Comparison of ENCODE assay signal across 9 mouse cellular contexts in genomic region chr14:21018977-21019376, GRCm38 (mm10). TPM values are rescaled to one million over a fixed set of nuclear protein-coding genes. Genes with fewer than 3 reads are reported as not detected.
DNase-seq lines count a peak whose midpoint lies in the region; ATAC-seq and TF ChIP-seq lines count a peak whose summit lies in the region.
"Had no signal": no experiment of that assay in that cellular context is flagged by ENCODE, and none has a peak within 500 bp of the region (broad histone marks: within the 10 kb centered on the region; RNA-seq: fewer than 3 reads in every experiment).

No protein-coding gene starts in this region.

- TF ChIP-seq EP300 in heart, postnatal 0 days (IDR thresholded peaks at IDR 0.05; ENCODE audit: low read depth), result no peak

- ATAC-seq in heart, postnatal 0 days (ENCODE audit: insufficient read depth, low read depth), result no peak

- 61% methylated on average over 3 of the region's 3 CpGs for whole genome bisulfite sequencing in heart, postnatal 0 days
- WGBS in heart, embryonic 10.5 days, result 58% methylated on average over 3 of the region's 3 CpGs
- 60% methylated on average over 3 of the region's 3 CpGs for whole genome bisulfite sequencing in thymus, adult 2 months

- no peak overlapping the region for H3K4me2 ChIP-seq in heart, postnatal 0 days (ENCODE audit: low read depth, low read length)
- H3K4me2 ChIP-seq: stomach, embryonic 15.5 days had no signal

- peak; percentile 50 for TF ChIP-seq CTCF in heart, postnatal 0 days (IDR thresholded peaks at IDR 0.05; ENCODE audit: low read depth)
- TF ChIP-seq CTCF in thymus, adult 2 months (IDR thresholded peaks at IDR 0.05; ENCODE audit: borderline replicate concordance, control insufficient read depth, extremely low read depth, insufficient read depth, low read length, poor library complexity), result no peak

- no peaks in the 10 kb centered on the region for H3K4me1 ChIP-seq in heart, postnatal 0 days (ENCODE audit: control insufficient read depth, insufficient read depth)
- H3K4me1 ChIP-seq in heart, embryonic 10.5 days, result peaks cover 5% of the 10 kb centered on the region
- no peaks in the 10 kb centered on the region for H3K4me1 ChIP-seq in thymus, adult 2 months (replicated peaks; ENCODE audit: control insufficient read depth, insufficient read depth, low read length)
- H3K4me1 ChIP-seq: stomach, embryonic 15.5 days had no signal

- DNase-seq in heart, postnatal 0 days (ENCODE audit: low spot score), result no peak
- no peak for DNase-seq in heart, embryonic 10.5 days (ENCODE audit: low spot score)
- DNase-seq in thymus, adult 2 months, result peak; percentile 22
- no peak for DNase-seq in thymus, postnatal 36 days
- peak; percentile 37 to 67 for DNase-seq in cerebellum, postnatal 14 days
- DNase-seq in layer of hippocampus, postnatal 10 days (ENCODE audit: low spot score in 2 of 2), result peak; percentile 30 to 38
- DNase-seq in adrenal gland, adult 18-20 months (ENCODE audit: low spot score in 2 of 2), result no peak
- DNase-seq in urinary bladder, adult 18-20 months (ENCODE audit: low spot score in 2 of 2), result no peak

- H3K4me3 ChIP-seq in heart, postnatal 0 days (ENCODE audit: low read depth, low read length), result no peak overlapping the region
- no peak overlapping the region for H3K4me3 ChIP-seq in heart, embryonic 10.5 days
- H3K4me3 ChIP-seq in thymus, adult 2 months (ENCODE audit: control insufficient read depth, insufficient read depth, low read length), result no peak overlapping the region
- H3K4me3 ChIP-seq: stomach, embryonic 15.5 days had no signal

- no peaks in the 10 kb centered on the region for H3K27me3 ChIP-seq in heart, postnatal 0 days (ENCODE audit: control insufficient read depth, insufficient read depth, low read length)
- no peaks in the 10 kb centered on the region for H3K27me3 ChIP-seq in heart, embryonic 10.5 days (ENCODE audit: insufficient read depth, poor library complexity, severe bottlenecking)
- no peaks in the 10 kb centered on the region for H3K27me3 ChIP-seq in thymus, adult 2 months (ENCODE audit: control insufficient read depth, insufficient read depth, low read length)
- H3K27me3 ChIP-seq: stomach, embryonic 15.5 days had no signal

- no peaks in the 10 kb centered on the region for H3K9me3 ChIP-seq in heart, postnatal 0 days (replicated peaks; ENCODE audit: control insufficient read depth, low read length)
- H3K9me3 ChIP-seq in heart, embryonic 10.5 days, result no peaks in the 10 kb centered on the region
- H3K9me3 ChIP-seq: stomach, embryonic 15.5 days had no signal

- peaks cover 90% of the 10 kb centered on the region for H3K36me3 ChIP-seq in heart, postnatal 0 days (replicated peaks; ENCODE audit: control insufficient read depth, insufficient read depth, low read length)
- H3K36me3 ChIP-seq in heart, embryonic 10.5 days, result peaks cover 90% of the 10 kb centered on the region
- H3K36me3 ChIP-seq in thymus, adult 2 months (ENCODE audit: control insufficient read depth, insufficient read depth, low read length), result no peaks in the 10 kb centered on the region

- no peak overlapping the region for H3K27ac ChIP-seq in heart, postnatal 0 days (ENCODE audit: low read depth)
- H3K27ac ChIP-seq in heart, embryonic 10.5 days, result no peak overlapping the region
- H3K27ac ChIP-seq in thymus, adult 2 months (ENCODE audit: control insufficient read depth, insufficient read depth, low read length), result no peak overlapping the region
- H3K27ac ChIP-seq: stomach, embryonic 15.5 days had no signal

- H3K9ac ChIP-seq in heart, postnatal 0 days (replicated peaks; ENCODE audit: low read depth, low read length), result no peak overlapping the region
- H3K9ac ChIP-seq: stomach, embryonic 15.5 days had no signal

- TF ChIP-seq POLR2A in thymus, adult 2 months (IDR thresholded peaks at IDR 0.05; ENCODE audit: control insufficient read depth, extremely low read depth, insufficient read depth, low read length, poor library complexity), result no peak

RNA-seq across cellular contexts. Expression of gene Ap3m1, which starts 33.3 kb away (rescaled TPM):
- 63.7 and 65.4 TPM in 2 replicates for total RNA-seq in heart, postnatal 0 days (2014; rRNA removed; ENCODE audit: low replicate concordance)
- polyA plus RNA-seq in heart, postnatal 0 days (2015; fragmentation: Nextera tagmentation; extraction: Ambion mirVana), result 43.6 and 44.7 TPM in 2 replicates
- 82.2 and 89.2 TPM in 2 replicates for polyA plus RNA-seq in heart, embryonic 10.5 days (2016; fragmentation: Nextera tagmentation; extraction: Ambion mirVana)
- 28.5 and 34.1 TPM in 2 replicates for polyA plus RNA-seq in thymus, adult 2 months (2012; rRNA removed)
- total RNA-seq in layer of hippocampus, postnatal 10 days (2021), result 10 to 100 TPM; 81.8 to 86.9 TPM
- 10 to 100 TPM; 83.5 to 99.8 TPM for total RNA-seq in adrenal gland, adult 18-20 months (2021)

RNA-seq across cellular contexts. Expression of gene Adk, which starts 33.4 kb away (rescaled TPM):
- 126 and 133 TPM in 2 replicates for total RNA-seq in heart, postnatal 0 days (2014; rRNA removed; ENCODE audit: low replicate concordance)
- polyA plus RNA-seq in heart, postnatal 0 days (2015; fragmentation: Nextera tagmentation; extraction: Ambion mirVana), result 246 and 255 TPM in 2 replicates
- polyA plus RNA-seq in heart, embryonic 10.5 days (2016; fragmentation: Nextera tagmentation; extraction: Ambion mirVana), result 275 and 312 TPM in 2 replicates
- polyA plus RNA-seq in thymus, adult 2 months (2012; rRNA removed), result 12.7 and 18.5 TPM in 2 replicates
- total RNA-seq in layer of hippocampus, postnatal 10 days (2021), result 10 to 100 TPM; 70.3 to 70.6 TPM
- total RNA-seq in adrenal gland, adult 18-20 months (2021), result 100 to 1,000 TPM; 116 to 142 TPM

Comparison
In these comparisons a context has a peak if more than half of its experiments do, and no peak if none do; other contexts are left out.
1. DNase-seq: peak in thymus, adult 2 months (single experiment), cerebellum, postnatal 14 days (2 of 2) and layer of hippocampus, postnatal 10 days (2 of 2); none in heart, postnatal 0 days (single experiment), heart, embryonic 10.5 days (single experiment), thymus, postnatal 36 days (0 of 2), adrenal gland, adult 18-20 months (0 of 2) and urinary bladder, adult 18-20 months (0 of 2).